Mouse (Mus musculus): Measurements from ENCODE around the gene Ncl. TPM values are rescaled to one million over a fixed set of nuclear protein-coding genes. Genes with fewer than 3 reads are reported as not detected.
"Not testable (repeated sequence)": the region's sequence is repeated elsewhere in the genome, so short reads cannot be mapped to it uniquely, and the experiment has no call there.

Ncl gene
- polyA plus RNA-seq, 1 experiment from 2014 or later, result 219 TPM

DNA sequence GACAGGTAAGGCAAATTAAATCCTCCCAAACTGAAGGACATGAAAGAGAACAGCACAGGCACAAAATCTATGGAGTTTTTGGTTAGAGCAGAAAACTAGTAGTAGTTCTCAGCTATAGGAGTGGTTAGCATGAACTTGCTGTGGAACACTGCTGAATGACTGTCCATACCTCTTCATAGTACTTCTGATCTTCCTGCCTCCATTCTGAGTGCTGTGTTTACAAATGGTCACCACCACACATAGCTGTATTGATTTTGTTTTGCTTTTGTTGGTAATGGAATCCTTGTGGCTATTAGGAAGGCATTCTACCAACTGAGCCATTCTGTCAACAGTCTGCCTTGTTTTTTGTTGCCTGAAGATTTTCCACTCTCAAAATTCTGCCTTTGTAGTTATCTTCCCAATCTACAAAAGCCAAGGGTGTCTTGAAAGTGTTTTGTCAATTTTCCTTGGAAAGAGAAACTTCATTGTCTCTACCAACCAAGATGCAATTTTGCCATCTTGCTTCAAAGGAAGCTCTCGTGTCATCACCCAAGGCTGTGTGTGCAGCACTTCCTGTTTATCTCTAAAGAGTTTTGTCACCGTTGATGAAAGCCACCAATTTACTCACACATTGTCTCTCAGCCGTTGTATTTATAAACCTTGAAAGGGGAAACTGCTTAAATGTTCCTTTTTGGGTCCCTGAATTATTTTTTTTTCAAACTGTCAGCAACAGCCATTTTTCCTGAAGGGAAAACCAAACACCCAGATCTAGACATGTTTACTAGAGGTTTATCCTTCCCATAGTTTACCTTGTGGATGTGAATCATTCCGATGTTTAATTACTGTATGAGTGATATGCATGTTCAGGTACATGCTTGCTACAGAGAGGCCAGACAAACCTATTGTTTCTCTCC, 15.0 kb downstream of the Ncl start:
- no peaks in the 10 kb centered on the region for H3K27me3 ChIP-seq
- H3K4me3 ChIP-seq, result no peak overlapping the region
- WGBS, result 57% methylated on average over 4 of the region's 4 CpGs
- H3K4me1 ChIP-seq (replicated peaks), result no peaks in the 10 kb centered on the region
- H3K9me3 ChIP-seq (replicated peaks), result no peaks in the 10 kb centered on the region
- peaks cover 21% of the 10 kb centered on the region for H3K36me3 ChIP-seq
- H3K4me2 ChIP-seq, result no peak overlapping the region
- no peak for ATAC-seq (replicated peaks; ENCODE audit: insufficient number of reproducible peaks, insufficient read depth, low FRiP score, low read depth)
- no peak overlapping the region for H3K27ac ChIP-seq
- no peak overlapping the region for H3K9ac ChIP-seq

GRCm38 (mm10) chr1:86343087-86343645, 16.0 kb downstream of the Ncl start:
- 91% methylated on average over 1 of the region's 1 CpGs for WGBS
- Histone ChIP-seq H3K36me3 (peaks cover 10% of the 10 kb centered on the region; the same call in 1 of the 2 replicates), H3K9ac (no peak overlapping the region), H3K4me3 (no peak overlapping the region), H3K27ac (no peak overlapping the region), H3K4me1 (replicated peaks) (no peaks in the 10 kb centered on the region), H3K9me3 (replicated peaks) (no peaks in the 10 kb centered on the region), H3K4me2 (no peak overlapping the region), H3K27me3 (no peaks in the 10 kb centered on the region)
- ATAC-seq (replicated peaks; ENCODE audit: insufficient number of reproducible peaks, insufficient read depth, low FRiP score, low read depth), result no peak

GRCm38 (mm10) chr1:86342371-86342770, 16.8 kb downstream of the Ncl start:
- H3K4me3 ChIP-seq, result no peak overlapping the region

GRCm38 (mm10) chr1:86341096-86341495, 18.1 kb downstream of the Ncl start:
- not testable (repeated sequence) for H3K9me3 ChIP-seq (replicated peaks); ATAC-seq (replicated peaks; ENCODE audit: insufficient number of reproducible peaks, insufficient read depth, low FRiP score, low read depth); H3K36me3 ChIP-seq; H3K4me1 ChIP-seq (replicated peaks); H3K27me3 ChIP-seq; H3K9ac ChIP-seq; H3K4me3 ChIP-seq; H3K4me2 ChIP-seq; H3K27ac ChIP-seq
- WGBS, result 89% methylated on average over 2 of the region's 2 CpGs

More at GRCm38 (mm10) chr1:86342371-86342770, 16.8 kb downstream of the Ncl start:
- H3K4me2 ChIP-seq, result no peak overlapping the region
- no peaks in the 10 kb centered on the region for H3K9me3 ChIP-seq (replicated peaks)
- no peaks in the 10 kb centered on the region for H3K27me3 ChIP-seq
- 89% methylated on average over 2 of the region's 2 CpGs for WGBS
- no peaks in the 10 kb centered on the region for H3K4me1 ChIP-seq (replicated peaks)
- 0 out of 2 replicates have a peak, but pooled peaks cover 7% of the 10 kb centered on the region for H3K36me3 ChIP-seq
- H3K9ac ChIP-seq, result no peak overlapping the region
- H3K27ac ChIP-seq, result no peak overlapping the region
- ATAC-seq (replicated peaks; ENCODE audit: insufficient number of reproducible peaks, insufficient read depth, low FRiP score, low read depth), result no peak

DNA sequence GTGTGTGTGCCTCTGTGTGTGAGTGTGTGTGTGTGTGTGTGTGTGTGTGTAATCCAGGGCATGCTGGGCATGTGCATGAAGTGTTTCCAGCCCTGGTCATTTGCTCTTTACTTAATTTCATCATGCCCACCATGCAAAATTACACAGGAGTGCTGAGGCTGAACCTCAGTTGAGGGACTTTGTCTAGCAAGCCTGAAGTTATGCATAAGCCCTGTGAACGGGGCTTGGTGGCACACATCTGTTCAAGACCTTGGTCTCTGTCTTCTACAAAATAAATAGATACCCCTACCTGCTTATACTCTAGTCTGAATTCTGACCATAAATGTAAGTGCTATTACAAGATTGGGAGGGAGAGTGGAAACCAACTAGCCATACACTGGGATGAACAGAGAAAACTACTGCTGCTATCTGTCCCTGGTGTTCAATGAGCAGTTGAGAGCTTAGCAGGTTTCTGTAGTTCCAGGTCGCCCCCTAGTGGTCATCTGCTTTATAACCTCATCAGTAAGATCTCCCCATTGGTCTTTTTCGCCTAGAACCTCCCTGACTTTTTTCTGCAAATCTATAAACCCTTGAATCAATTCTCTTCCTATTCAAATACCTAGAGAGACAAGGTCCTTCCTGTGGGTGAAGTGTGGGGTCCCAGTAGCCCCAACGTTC, 19.9 kb downstream of the Ncl start:
- Histone ChIP-seq H3K36me3 (no peaks in the 10 kb centered on the region), H3K9me3 (replicated peaks) (no peaks in the 10 kb centered on the region), H3K4me1 (replicated peaks) (no peaks in the 10 kb centered on the region), H3K4me3 (no peak overlapping the region), H3K4me2 (no peak overlapping the region), H3K27ac (no peak overlapping the region), H3K9ac (no peak overlapping the region), H3K27me3 (0 out of 2 replicates have a peak, but pooled peaks cover 7% of the 10 kb centered on the region)
- WGBS, result 30% methylated on average over 4 of the region's 4 CpGs
- ATAC-seq (replicated peaks; ENCODE audit: insufficient number of reproducible peaks, insufficient read depth, low FRiP score, low read depth), result no peak

GRCm38 (mm10) chr1:86336330-86336729, 22.9 kb downstream of the Ncl start:
- Histone ChIP-seq H3K9me3 (replicated peaks) (no peaks in the 10 kb centered on the region), H3K36me3 (no peaks in the 10 kb centered on the region), H3K4me3 (no peak overlapping the region), H3K4me1 (replicated peaks) (no peaks in the 10 kb centered on the region), H3K4me2 (no peak overlapping the region), H3K27ac (no peak overlapping the region), H3K9ac (no peak overlapping the region), H3K27me3 (0 out of 2 replicates have a peak, but pooled peaks cover 7% of the 10 kb centered on the region)
- ATAC-seq (replicated peaks; ENCODE audit: insufficient number of reproducible peaks, insufficient read depth, low FRiP score, low read depth), result no peak
- 41% methylated on average over 2 of the region's 2 CpGs for WGBS

DNA sequence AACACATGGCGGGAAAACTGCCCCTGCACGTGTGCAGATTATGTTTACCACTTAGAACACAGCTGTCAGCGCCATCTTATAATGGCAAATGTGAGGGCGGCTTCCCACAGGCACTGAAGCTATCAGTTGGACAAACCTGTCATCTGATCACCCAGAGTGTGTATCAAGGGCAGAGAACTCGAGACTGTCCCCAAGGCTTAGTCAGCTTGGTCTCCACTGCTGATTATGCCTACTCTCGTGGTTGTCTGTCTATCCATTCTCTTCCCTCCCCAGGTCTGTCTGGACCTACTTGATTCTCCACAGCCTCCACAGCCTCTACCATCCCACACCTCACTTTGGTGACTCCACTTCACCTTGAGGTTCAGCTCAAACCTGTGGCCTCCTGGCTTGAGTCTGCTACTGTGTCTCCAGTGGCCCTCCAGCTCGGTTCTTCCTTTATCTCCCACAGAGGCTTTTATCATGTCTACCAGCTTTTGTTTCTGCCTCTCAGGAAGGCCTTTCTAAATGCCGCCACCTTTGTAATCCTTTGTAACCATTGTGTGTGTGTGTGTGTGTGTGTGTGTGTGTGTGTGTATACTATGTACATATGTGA, 38.3 kb downstream of the Ncl start:
- Histone ChIP-seq H3K9me3 (replicated peaks) (peaks cover 3% of the 10 kb centered on the region; the same call in 1 of the 2 replicates), H3K27ac (no peak overlapping the region), H3K36me3 (no peaks in the 10 kb centered on the region), H3K4me2 (no peak overlapping the region), H3K4me3 (no peak overlapping the region), H3K27me3 (no peaks in the 10 kb centered on the region), H3K9ac (no peak overlapping the region), H3K4me1 (replicated peaks) (no peaks in the 10 kb centered on the region)
- ATAC-seq (replicated peaks; ENCODE audit: insufficient number of reproducible peaks, insufficient read depth, low FRiP score, low read depth), result no peak
- WGBS, result 78% methylated on average over 6 of the region's 8 CpGs

GRCm38 (mm10) chr1:86313772-86314125, 45.5 kb downstream of the Ncl start:
- Histone ChIP-seq H3K9ac (no peak overlapping the region), H3K4me3 (no peak overlapping the region), H3K27me3 (no peaks in the 10 kb centered on the region), H3K27ac (no peak overlapping the region), H3K4me2 (peak overlapping the region; percentile 35; the same call in 1 of the 2 replicates), H3K9me3 (replicated peaks) (no peaks in the 10 kb centered on the region), H3K4me1 (replicated peaks) (no peaks in the 10 kb centered on the region), H3K36me3 (no peaks in the 10 kb centered on the region)
- WGBS, result 25% methylated on average over 15 of the region's 15 CpGs
- ATAC-seq (replicated peaks; ENCODE audit: insufficient number of reproducible peaks, insufficient read depth, low FRiP score, low read depth), result no peak

- no peak for ATAC-seq (replicated peaks; ENCODE audit: insufficient number of reproducible peaks, insufficient read depth, low FRiP score, low read depth)
- peak overlapping the region; percentile 35; the same call in 1 of the 2 replicates for H3K4me2 ChIP-seq
Observed at GRCm38 (mm10) chr1:86313096-86313771, 46.0 kb downstream of the Ncl start.

DNA sequence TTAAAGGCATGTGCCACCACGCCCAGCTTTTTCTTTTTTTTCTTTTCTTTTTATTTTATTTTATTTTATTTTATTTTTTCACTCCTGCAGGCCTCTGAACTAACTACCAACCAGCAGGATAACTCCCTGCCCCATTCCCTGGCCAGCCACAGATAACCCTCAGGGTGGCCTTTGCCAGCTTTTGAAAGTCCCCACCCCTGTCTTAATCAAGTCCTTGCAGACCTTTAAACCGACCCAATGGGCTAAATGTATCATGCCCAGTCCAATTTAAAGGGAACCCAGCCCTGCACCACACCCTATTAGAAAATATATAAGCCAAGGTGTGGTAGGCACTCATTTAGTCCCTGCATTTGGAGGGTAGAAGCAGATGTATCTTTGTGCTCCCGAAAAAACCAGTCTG, 46.9 kb downstream of the Ncl start:
- ATAC-seq (replicated peaks; ENCODE audit: insufficient number of reproducible peaks, insufficient read depth, low FRiP score, low read depth), result no peak
- H3K27ac ChIP-seq, result no peak overlapping the region
- no peaks in the 10 kb centered on the region for H3K9me3 ChIP-seq (replicated peaks)
- no peaks in the 10 kb centered on the region for H3K4me1 ChIP-seq (replicated peaks)
- no peak overlapping the region for H3K4me3 ChIP-seq
- H3K9ac ChIP-seq, result no peak overlapping the region
- no peaks in the 10 kb centered on the region for H3K36me3 ChIP-seq
- WGBS, result 81% methylated on average over 3 of the region's 3 CpGs
- H3K27me3 ChIP-seq, result 0 out of 2 replicates have a peak, but pooled peaks cover 3% of the 10 kb centered on the region
- H3K4me2 ChIP-seq, result no peak overlapping the region

More at GRCm38 (mm10) chr1:86313096-86313771, 46.0 kb downstream of the Ncl start:
- Histone ChIP-seq H3K4me3 (no peak overlapping the region), H3K9me3 (replicated peaks) (no peaks in the 10 kb centered on the region), H3K27me3 (no peaks in the 10 kb centered on the region), H3K27ac (no peak overlapping the region), H3K36me3 (no peaks in the 10 kb centered on the region), H3K4me1 (replicated peaks) (no peaks in the 10 kb centered on the region), H3K9ac (no peak overlapping the region)
- 51% methylated on average over 16 of the region's 16 CpGs for WGBS
